Mouse (Mus musculus) embryonic facial prominence, embryonic 15.5 days (tissue): ENCODE data around the gene 1110032A03Rik. TPM values are rescaled to one million over a fixed set of nuclear protein-coding genes. Genes with fewer than 3 reads are reported as not detected.

ENCODE experiments used
- ATAC-seq: fragments of 200-750 bp; cut with Nextera tagmentation; 2 replicates; pipeline ENCODE4 v1.8.0; 2017; ENCODE audit warnings: low read depth, moderate TSS enrichment; ENCODE audit not compliant: insufficient number of reproducible peaks, low FRiP score, low TSS enrichment
- H3K27ac ChIP-seq: fragments of 300-500 bp; sonication (generic); replicated peaks from 2 replicates; pipeline ENCODE4 v1.5.1; 2015; ENCODE audit warnings: mild to moderate bottlenecking, inconsistent platforms
- H3K27me3 ChIP-seq: fragments of 300-500 bp; sonication (generic); 2 replicates; pipeline ENCODE4 v1.6.1; 2015; ENCODE audit warnings: inconsistent platforms
- H3K36me3 ChIP-seq: fragments of 300-500 bp; sonication (generic); 2 replicates; pipeline ENCODE4 v1.6.1; 2015; ENCODE audit warnings: mild to moderate bottlenecking, inconsistent platforms
- H3K4me1 ChIP-seq: fragments of 300-500 bp; sonication (generic); 2 replicates; pipeline ENCODE4 v1.6.1; 2015; ENCODE audit warnings: inconsistent platforms
- H3K4me2 ChIP-seq: fragments of 300-500 bp; sonication (generic); replicated peaks from 2 replicates; pipeline ENCODE4 v1.6.1; 2015; ENCODE audit warnings: mild to moderate bottlenecking, inconsistent platforms
- H3K4me3 ChIP-seq: fragments of 300-500 bp; sonication (generic); replicated peaks from 2 replicates; pipeline ENCODE4 v1.5.1; 2015; ENCODE audit warnings: mild to moderate bottlenecking, inconsistent platforms
- H3K9ac ChIP-seq: fragments of 300-500 bp; sonication (generic); 2 replicates; pipeline ENCODE4 v1.6.1; 2015; ENCODE audit warnings: inconsistent platforms
- H3K9me3 ChIP-seq: fragments of 300-500 bp; sonication (generic); replicated peaks from 2 replicates; pipeline ENCODE4 v1.6.1; 2016; ENCODE audit warnings: inconsistent platforms
- WGBS: fragments of 180-500 bp; shearing (Covaris S2); methylation state at CpG from one replicate; pipeline ENCODE4 v1.1.7; 2015; 5-methylcytosine and 5-hydroxymethylcytosine counted together
- polyA plus RNA-seq: library from polyadenylated mRNA; unstranded; fragments of >200 nt; fragmentation: Nextera tagmentation; extraction: Ambion mirVana; gene quantifications from 2 replicates; pipeline ENCODE4 v1.2.1, GENCODE M21; 2015

Gene 1110032A03Rik
- polyA plus RNA-seq, 1 experiment from 2014 or later, result 51.9 TPM

DNA sequence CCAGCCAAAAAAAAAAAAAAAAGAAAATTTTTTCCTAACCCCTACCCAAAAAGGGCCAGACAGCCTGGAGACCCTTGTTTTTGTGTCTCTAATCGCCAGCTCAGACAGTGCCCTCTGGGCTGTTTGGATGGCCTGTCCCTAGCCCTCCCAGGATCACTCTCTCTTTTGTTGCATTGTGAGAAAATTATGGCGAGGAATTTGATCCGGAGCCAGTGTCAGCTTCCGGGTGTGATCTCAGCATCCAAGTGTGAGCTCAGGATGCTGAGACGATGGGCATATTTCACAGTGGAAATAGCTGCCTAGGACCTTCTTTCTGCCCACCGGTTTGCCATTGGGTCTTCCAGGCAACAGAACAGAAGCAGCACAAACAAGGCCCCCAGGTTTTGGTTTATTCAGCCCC, 24.6 kb downstream of the 1110032A03Rik start:
- WGBS, result 39% methylated on average over 6 of the region's 6 CpGs
- H3K9me3 ChIP-seq, result no peaks in the 10 kb centered on the region
- H3K27ac ChIP-seq, result no peak overlapping the region
- no peak overlapping the region; the same call in 1 of the 2 replicates for H3K9ac ChIP-seq
- no peak overlapping the region for H3K4me2 ChIP-seq
- H3K27me3 ChIP-seq, result no peaks in the 10 kb centered on the region
- peaks cover 29% of the 10 kb centered on the region for H3K4me1 ChIP-seq
- no peaks in the 10 kb centered on the region for H3K36me3 ChIP-seq
- H3K4me3 ChIP-seq, result peak overlapping the region; percentile 21; the same call in 1 of the 2 replicates
- ATAC-seq, result no peak

GRCm38 (mm10) chr9:50746214-50746677, 29.1 kb downstream of the 1110032A03Rik start, which contains the start of gene 2310030G06Rik:
2310030G06Rik (minus strand) TSS chr9:50746536.
- 2% methylated on average over 19 of the region's 19 CpGs for WGBS
- Histone ChIP-seq H3K36me3 (no peaks in the 10 kb centered on the region), H3K9ac (peak within 1 kb of the TSS; percentile 29; the same call in 1 of the 2 replicates), H3K9me3 (no peaks in the 10 kb centered on the region), H3K4me2 (peak within 1 kb of the TSS; percentile 59), H3K4me1 (peaks cover 13% of the 10 kb centered on the region; the same call in 1 of the 2 replicates), H3K27ac (peak within 1 kb of the TSS; percentile 77), H3K4me3 (peak within 1 kb of the TSS; percentile 42), H3K27me3 (no peaks in the 10 kb centered on the region)
- ATAC-seq, result peak; percentile 77

DNA sequence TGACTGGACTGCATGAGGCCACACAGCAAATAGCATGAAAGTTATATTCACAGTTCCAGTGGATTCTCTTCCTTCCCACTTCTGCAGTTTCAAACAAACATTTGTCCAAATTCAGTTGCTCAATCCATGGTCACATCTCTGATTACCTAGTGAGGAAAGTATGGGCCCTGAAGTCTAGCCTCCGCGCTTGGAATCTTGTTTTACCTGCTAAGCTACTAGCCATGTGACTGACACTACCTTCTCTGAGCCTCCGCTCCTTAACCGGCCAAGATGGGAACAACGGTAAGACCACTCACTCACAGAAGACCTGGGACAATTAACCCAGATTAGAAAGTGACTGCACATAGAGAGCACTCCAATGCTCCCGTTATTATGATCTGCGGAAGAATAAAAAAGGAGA, 29.5 kb downstream of the 1110032A03Rik start:
- peak overlapping the region; percentile 77; the same call in 1 of the 2 replicates for H3K27ac ChIP-seq

DNA sequence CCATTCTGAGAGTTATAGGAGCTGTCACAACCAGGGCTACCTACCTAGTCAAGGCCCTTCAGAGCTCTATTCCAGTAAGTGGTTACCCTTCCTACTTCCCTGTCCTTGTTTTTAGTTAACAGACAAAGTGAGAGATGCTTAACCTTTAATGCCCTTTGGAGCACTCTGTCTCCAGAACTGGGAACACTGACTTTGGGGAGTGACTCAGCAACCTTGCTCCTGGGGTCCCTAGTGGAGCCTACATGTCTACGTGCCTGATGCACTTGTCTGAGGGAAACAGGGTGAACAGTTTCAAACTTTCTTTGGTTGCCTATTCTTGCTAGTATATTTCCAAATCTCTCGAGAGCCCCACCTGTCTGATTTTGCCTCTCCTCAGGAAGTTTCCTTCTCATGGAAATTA, 32.6 kb downstream of the 1110032A03Rik start:
- H3K4me2 ChIP-seq, result no peak overlapping the region
- H3K27me3 ChIP-seq, result no peaks in the 10 kb centered on the region
- H3K9me3 ChIP-seq, result no peaks in the 10 kb centered on the region
- no peak overlapping the region for H3K4me3 ChIP-seq
- WGBS, result 73% methylated on average over 2 of the region's 2 CpGs
- H3K36me3 ChIP-seq, result no peaks in the 10 kb centered on the region
- no peak overlapping the region for H3K9ac ChIP-seq
- H3K27ac ChIP-seq, result no peak overlapping the region
- H3K4me1 ChIP-seq, result peaks cover 8% of the 10 kb centered on the region; the same call in 1 of the 2 replicates
- no peak for ATAC-seq

More for the DNA sequence above, 29.5 kb downstream of the 1110032A03Rik start:
- Histone ChIP-seq H3K27me3 (no peaks in the 10 kb centered on the region), H3K4me1 (peaks cover 8% of the 10 kb centered on the region; the same call in 1 of the 2 replicates), H3K4me2 (peak overlapping the region; percentile 59), H3K9ac (no peak overlapping the region; the same call in 1 of the 2 replicates), H3K4me3 (peak overlapping the region; percentile 42), H3K9me3 (no peaks in the 10 kb centered on the region), H3K36me3 (no peaks in the 10 kb centered on the region)
- no peak for ATAC-seq
- WGBS, result 14% methylated on average over 7 of the region's 7 CpGs

- Histone ChIP-seq H3K4me1 (peaks cover 8% of the 10 kb centered on the region; the same call in 1 of the 2 replicates), H3K27me3 (no peaks in the 10 kb centered on the region), H3K4me2 (no peak overlapping the region), H3K4me3 (no peak overlapping the region), H3K36me3 (no peaks in the 10 kb centered on the region), H3K9ac (no peak overlapping the region), H3K9me3 (no peaks in the 10 kb centered on the region), H3K27ac (no peak overlapping the region)
- no peak for ATAC-seq
- WGBS, result 77% methylated on average over 3 of the region's 3 CpGs
These were observed 33.1 kb downstream of the 1110032A03Rik start for GRCm38 (mm10) chr9:50742261-50742660.

- H3K4me3 ChIP-seq, result no peak overlapping the region
- ATAC-seq, result no peak
- 75% methylated on average over 14 of the region's 14 CpGs for WGBS
These were observed 34.2 kb downstream of the 1110032A03Rik start for GRCm38 (mm10) chr9:50740867-50741784.

GRCm38 (mm10) chr9:50738914-50739870, 36.1 kb downstream of the 1110032A03Rik start, which contains the start of gene Dixdc1:
Dixdc1 (minus strand) TSS chr9:50739517.
- Histone ChIP-seq H3K4me1 (no peaks in the 10 kb centered on the region), H3K27ac (no peak within 1 kb of the TSS), H3K4me3 (peak within 1 kb of the TSS; percentile 34), H3K36me3 (no peaks in the 10 kb centered on the region), H3K4me2 (peak within 1 kb of the TSS; percentile 58), H3K9ac (no peak within 1 kb of the TSS), H3K9me3 (no peaks in the 10 kb centered on the region), H3K27me3 (no peaks in the 10 kb centered on the region)
- WGBS, result 14% methylated on average over 35 of the region's 36 CpGs
- peak; percentile 93 for ATAC-seq

More at GRCm38 (mm10) chr9:50740867-50741784, 34.2 kb downstream of the 1110032A03Rik start:
- Histone ChIP-seq H3K4me2 (no peak overlapping the region), H3K36me3 (no peaks in the 10 kb centered on the region), H3K9ac (no peak overlapping the region), H3K27ac (no peak overlapping the region), H3K9me3 (no peaks in the 10 kb centered on the region), H3K27me3 (no peaks in the 10 kb centered on the region), H3K4me1 (peaks cover 1% of the 10 kb centered on the region; the same call in 1 of the 2 replicates)

GRCm38 (mm10) chr9:50734989-50735388, 40.3 kb downstream of the 1110032A03Rik start:
- Histone ChIP-seq H3K36me3 (no peaks in the 10 kb centered on the region), H3K9ac (no peak overlapping the region), H3K27ac (no peak overlapping the region), H3K4me1 (no peaks in the 10 kb centered on the region), H3K4me2 (0 out of 2 replicates have a peak overlapping the region, but pooled peaks have one; percentile 25), H3K9me3 (no peaks in the 10 kb centered on the region), H3K4me3 (no peak overlapping the region), H3K27me3 (no peaks in the 10 kb centered on the region)
- ATAC-seq, result no peak
- 2% methylated on average over 9 of the region's 9 CpGs for WGBS

DNA sequence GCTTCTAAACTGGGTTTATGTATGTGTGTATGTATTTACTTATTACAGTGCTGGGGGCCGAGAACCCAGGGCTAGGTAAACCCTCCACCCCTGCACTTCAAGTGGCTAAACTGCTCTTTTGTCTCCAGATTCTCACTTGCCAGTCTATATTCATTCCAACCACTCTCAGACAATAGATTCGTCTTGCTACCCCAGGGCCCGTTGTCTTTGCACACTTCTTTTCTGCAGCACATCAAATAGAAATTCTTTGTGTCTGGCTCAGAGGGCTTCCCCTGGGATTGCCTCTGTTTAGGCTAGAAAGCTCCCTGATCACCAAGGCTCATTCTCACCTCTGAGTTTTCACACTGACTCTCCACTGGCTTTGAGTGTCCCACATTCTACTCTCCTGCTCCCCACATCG, 42.8 kb downstream of the 1110032A03Rik start:
- peaks cover 8% of the 10 kb centered on the region for H3K4me1 ChIP-seq
- H3K27ac ChIP-seq, result no peak overlapping the region
- ATAC-seq, result no peak
- no peaks in the 10 kb centered on the region for H3K27me3 ChIP-seq
- H3K9ac ChIP-seq, result no peak overlapping the region
- no peaks in the 10 kb centered on the region for H3K36me3 ChIP-seq
- H3K4me3 ChIP-seq, result no peak overlapping the region
- WGBS, result 32% methylated on average over 4 of the region's 4 CpGs
- H3K4me2 ChIP-seq, result no peak overlapping the region
- H3K9me3 ChIP-seq, result no peaks in the 10 kb centered on the region

DNA sequence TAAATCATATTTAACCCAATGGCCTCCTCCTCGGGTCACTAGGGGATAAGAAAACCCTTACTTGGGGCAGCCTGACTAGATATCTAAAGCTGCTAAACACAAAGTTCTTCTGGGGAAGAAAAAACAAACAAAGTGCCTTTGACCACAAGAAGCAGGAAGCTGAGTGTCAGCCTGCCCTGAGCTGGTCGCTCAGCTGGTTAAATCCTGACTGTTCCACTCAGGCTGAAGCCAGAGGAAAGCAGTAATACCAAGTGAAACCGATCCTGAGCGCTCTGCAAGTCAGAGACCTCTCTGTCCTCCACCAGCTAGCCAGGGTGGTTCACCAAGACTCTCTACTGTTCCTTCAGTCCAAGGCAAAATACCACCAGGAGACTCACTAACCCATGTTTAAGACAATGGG, 45.7 kb downstream of the 1110032A03Rik start:
- no peak for ATAC-seq
- Histone ChIP-seq H3K27ac (no peak overlapping the region), H3K9me3 (no peaks in the 10 kb centered on the region), H3K9ac (no peak overlapping the region), H3K4me2 (no peak overlapping the region), H3K4me1 (peaks cover 33% of the 10 kb centered on the region), H3K4me3 (no peak overlapping the region), H3K27me3 (no peaks in the 10 kb centered on the region), H3K36me3 (no peaks in the 10 kb centered on the region)
- 28% methylated on average over 4 of the region's 4 CpGs for WGBS
